Mouse (Mus musculus) MEL (cell line): ENCODE data around the gene Odf3. TPM values are rescaled to one million over a fixed set of nuclear protein-coding genes. Genes with fewer than 3 reads are reported as not detected.

ENCODE experiments used
- DNase-seq: peaks from one replicate; pipeline ENCODE4 v3.0.0; 2011; ENCODE audit warnings: low read depth, low spot score
- H3K27ac ChIP-seq: 2 replicates; pipeline ENCODE4 v1.5.1; 2012; ENCODE audit warnings: low read depth, mild to moderate bottlenecking, control low read depth, low read length, moderate library complexity; ENCODE audit not compliant: control insufficient read depth
- H3K27me3 ChIP-seq, 2 experiments: fragments of 150-350 bp in 1 of 2; sonication (generic) in 1 of 2; 2 replicates each; pipeline ENCODE4 v1.6.1; 2012; ENCODE audit warnings: low read length in 2 of 2, mild to moderate bottlenecking in 2 of 2, improper control_type of control experiment in 1 of 2, moderate library complexity in 1 of 2; ENCODE audit not compliant: insufficient read depth in 2 of 2, control insufficient read depth in 1 of 2
- H3K36me3 ChIP-seq, 2 experiments: 2 replicates each; pipeline ENCODE4 v1.6.1; 2012 to 2014; ENCODE audit warnings: low read length in 2 of 2, improper control_type of control experiment in 1 of 2, inconsistent platforms in 1 of 2, mild to moderate bottlenecking in 1 of 2; ENCODE audit not compliant: insufficient read depth in 2 of 2, control insufficient read depth in 1 of 2
- H3K4me1 ChIP-seq, 2 experiments: fragments of 150-350 bp in 1 of 2; sonication (generic) in 1 of 2; 2 replicates each; pipeline ENCODE4 v1.6.1; 2012; ENCODE audit warnings: low read length in 2 of 2, improper control_type of control experiment in 1 of 2, mild to moderate bottlenecking in 1 of 2; ENCODE audit not compliant: insufficient read depth in 2 of 2, control insufficient read depth in 1 of 2
- H3K4me3 ChIP-seq, 2 experiments: fragments of 150-350 bp in 1 of 2; sonication (generic) in 1 of 2; 2 replicates each; pipeline ENCODE4 v1.5.1; 2012; ENCODE audit warnings: low read depth in 2 of 2, low read length in 2 of 2, mild to moderate bottlenecking in 2 of 2, moderate library complexity in 2 of 2, control low read depth in 1 of 2, improper control_type of control experiment in 1 of 2; ENCODE audit not compliant: control insufficient read depth in 1 of 2, insufficient read depth in 1 of 2
- H3K79me2 ChIP-seq: 2 replicates; pipeline ENCODE4 v1.6.1; 2012; ENCODE audit warnings: mild to moderate bottlenecking, low read length, moderate library complexity; ENCODE audit not compliant: control insufficient read depth, poor library complexity, insufficient read depth
- H3K9ac ChIP-seq: 2 replicates; pipeline ENCODE4 v1.6.1; 2012; ENCODE audit warnings: low read depth, mild to moderate bottlenecking, control low read depth, low read length, moderate library complexity; ENCODE audit not compliant: control insufficient read depth, poor library complexity, severe bottlenecking
- H3K9me3 ChIP-seq: fragments of 150-350 bp; sonication (generic); replicated peaks from 2 replicates; pipeline ENCODE4 v1.6.1; 2012; ENCODE audit warnings: mild to moderate bottlenecking, low read length, improper control_type of control experiment, moderate library complexity; ENCODE audit not compliant: insufficient read depth
- CHD2 ChIP-seq: IDR thresholded peaks from 2 replicates; pipeline ENCODE4 v1.6.1; 2011; ENCODE audit warnings: low read length, improper control_type of control experiment
- E2F4 ChIP-seq: IDR thresholded peaks from 2 replicates; pipeline ENCODE4 v1.6.1; 2011; ENCODE audit warnings: low read depth, low read length, improper control_type of control experiment, borderline replicate concordance
- ETS1 ChIP-seq: IDR thresholded peaks from 2 replicates; pipeline ENCODE4 v1.6.1; 2012; ENCODE audit warnings: low read depth, mild to moderate bottlenecking, inconsistent platforms, low read length, improper control_type of control experiment, moderate library complexity
- HCFC1 ChIP-seq: IDR thresholded peaks from 2 replicates; pipeline ENCODE4 v1.6.1; 2012; ENCODE audit warnings: low read depth, mild to moderate bottlenecking, inconsistent platforms, low read length, improper control_type of control experiment, moderate library complexity
- KAT2A ChIP-seq: conservative IDR thresholded peaks from 2 replicates; pipeline ENCODE4 v1.6.1; 2012; ENCODE audit warnings: low read depth, low read length, improper control_type of control experiment, inconsistent platforms
- MYC ChIP-seq: IDR thresholded peaks from 2 replicates; pipeline ENCODE4 v1.6.1; 2011; ENCODE audit warnings: low read depth, mild to moderate bottlenecking, low read length, improper control_type of control experiment, moderate library complexity
- POLR2AphosphoS2 ChIP-seq: IDR thresholded peaks from 2 replicates; pipeline ENCODE4 v1.6.1; 2011; ENCODE audit warnings: low read length, improper control_type of control experiment
- POLR2AphosphoS5 ChIP-seq: IDR thresholded peaks from 2 replicates; pipeline ENCODE4 v1.6.1; 2012; ENCODE audit warnings: low read depth, borderline replicate concordance, mild to moderate bottlenecking, inconsistent platforms, low read length, moderate library complexity, mixed read lengths
- RAD21 ChIP-seq: IDR thresholded peaks from 2 replicates; pipeline ENCODE4 v1.6.1; 2011; ENCODE audit warnings: mild to moderate bottlenecking, low read depth, low read length, improper control_type of control experiment
- UBTF ChIP-seq: IDR thresholded peaks from 2 replicates; pipeline ENCODE4 v1.6.1; 2012; ENCODE audit warnings: low read depth, mild to moderate bottlenecking, inconsistent platforms, low read length, improper control_type of control experiment, moderate library complexity, borderline replicate concordance; ENCODE audit not compliant: insufficient read depth
- USF2 ChIP-seq, 2 experiments: IDR thresholded peaks; 2 replicates each; pipeline ENCODE4 v1.6.1; 2011 to 2012; ENCODE audit warnings: improper control_type of control experiment in 2 of 2, low read length in 2 of 2, borderline replicate concordance in 1 of 2, inconsistent platforms in 1 of 2, low read depth in 1 of 2, mild to moderate bottlenecking in 1 of 2; ENCODE audit not compliant: insufficient read depth in 1 of 2
- ZC3H11A ChIP-seq: IDR thresholded peaks from 2 replicates; pipeline ENCODE4 v1.6.1; 2012; ENCODE audit warnings: low read depth, mild to moderate bottlenecking, inconsistent platforms, low read length, improper control_type of control experiment
- polyA plus RNA-seq, 2 experiments: library from polyadenylated mRNA; stranded (reverse) in 1 of 2; unstranded in 1 of 2; fragments of >175 nt in 1 of 2; fragments of >200 nt in 1 of 2; gene quantifications; 2 replicates each; pipeline versions ENCODE4 v1.2.1 to v1.2.4; 2012; ENCODE audit warnings: low replicate concordance in 2 of 2, low read depth in 1 of 2; ENCODE audit not compliant: insufficient read length in 2 of 2, insufficient read depth in 1 of 2, missing spikeins in 1 of 2
- total RNA-seq: library from RNA; depleted of rRNA; stranded (reverse); fragments of 300-350 nt; gene quantifications from 2 replicates; pipeline ENCODE4 v1.2.3, GENCODE M21; 2012

The Odf3 gene
- total and polyA plus RNA-seq, 3 experiments, result not detected

GRCm38 (mm10) chr7:140834968-140835757 lies 12.4 kb upstream of the Odf3 start, which contains the start of gene Urah:
Gene Urah (plus strand): TSS chr7:140835018.
- Histone ChIP-seq H3K9ac (no peak within 1 kb of the TSS), H3K4me1 (peaks cover 3 to 9% of the 10 kb centered on the region in 2 experiments; a peak in 2 of 4 replicates), H3K79me2 (no peaks in the 10 kb centered on the region), H3K36me3 (no peaks in the 10 kb centered on the region; a peak in 1 of 4 replicates), H3K27ac (no peak within 1 kb of the TSS), H3K27me3 (peaks cover 6 to 13% of the 10 kb centered on the region in 2 experiments), H3K9me3 (no peaks in the 10 kb centered on the region), H3K4me3 (no peak within 1 kb of the TSS)
- no peak for TF ChIP-seq CHD2
- TF ChIP-seq MYC, result no peak
- no peak for TF ChIP-seq E2F4
- TF ChIP-seq POLR2AphosphoS5, result no peak
- no peak for TF ChIP-seq ZC3H11A
- TF ChIP-seq RAD21, result no peak
- no peak for TF ChIP-seq HCFC1
- no peak for TF ChIP-seq USF2 (IDR thresholded peaks at IDR 0.05; ENCODE audit: borderline replicate concordance in 1 of 2, insufficient read depth in 1 of 2, low read depth in 1 of 2, low read length in 2 of 2)
- no peak for TF ChIP-seq ETS1
- TF ChIP-seq KAT2A, result no peak
- no peak for TF ChIP-seq POLR2AphosphoS2
- TF ChIP-seq UBTF, result no peak
- no peak for DNase-seq

DNA sequence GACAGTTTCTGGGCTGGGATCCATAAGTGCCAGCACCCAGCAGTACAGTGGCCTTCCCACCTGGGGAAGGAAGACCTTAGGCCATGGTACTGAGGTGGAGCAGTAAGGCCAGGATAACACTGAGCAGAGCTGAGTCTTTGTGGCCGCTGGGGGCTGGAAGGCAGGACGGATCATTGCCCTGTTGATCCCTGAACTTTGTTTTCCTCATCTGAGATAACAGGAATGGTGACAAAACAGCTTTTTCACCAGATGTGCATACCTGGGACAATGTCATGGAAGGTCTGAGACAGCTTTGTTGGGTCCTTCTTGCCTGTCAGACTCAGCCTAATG lies 11.9 kb upstream of the Odf3 start:
- peaks cover 3 to 9% of the 10 kb centered on the region in 2 experiments; a peak in 2 of 4 replicates for H3K4me1 ChIP-seq
- TF ChIP-seq UBTF (no peak), HCFC1 (no peak)
- no peak overlapping the region for H3K4me3 ChIP-seq
- H3K9me3 ChIP-seq, result no peaks in the 10 kb centered on the region
- peaks cover 4 to 8% of the 10 kb centered on the region in 2 experiments for H3K27me3 ChIP-seq
- DNase-seq, result no peak
- H3K9ac ChIP-seq, result no peak overlapping the region
- H3K36me3 ChIP-seq, result no peaks in the 10 kb centered on the region; a peak in 1 of 4 replicates
- H3K79me2 ChIP-seq, result no peaks in the 10 kb centered on the region
- H3K27ac ChIP-seq, result no peak overlapping the region
